Mouse (Mus musculus) kidney, postnatal 14 days (tissue): ENCODE measurements at regions not wholly inside any gene's neighbourhood (a gene's known extent, or its start where the extent isn't known, plus 50 kb on each side); places are given as distances from the start of the nearest gene placed in this dataset.

Source experiments
- DNase-seq: peaks from one replicate; pipeline ENCODE4 v3.0.0; 2022; ENCODE audit warnings: mixed read lengths

DNA sequence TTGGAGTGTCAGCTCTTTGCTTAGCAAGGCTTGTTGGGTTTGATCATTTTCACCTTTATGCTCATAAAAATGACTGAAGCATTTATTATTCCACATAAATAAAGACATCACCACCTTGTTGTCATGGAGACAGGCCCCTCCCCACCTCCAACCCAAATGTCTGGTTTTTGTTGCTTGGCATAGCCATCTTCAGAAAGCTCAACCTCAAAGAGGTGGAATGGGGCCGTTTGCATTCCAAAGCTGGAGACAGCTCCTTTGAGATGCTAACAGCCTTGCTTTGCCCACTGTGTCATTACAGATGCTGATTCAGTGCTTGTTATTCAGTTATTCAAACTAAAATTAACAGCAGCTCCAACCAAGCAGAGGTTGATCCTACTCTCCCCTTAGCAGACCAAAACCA lies 51.9 kb upstream of the Lgalsl start:
- DNase-seq, result no peak

DNA sequence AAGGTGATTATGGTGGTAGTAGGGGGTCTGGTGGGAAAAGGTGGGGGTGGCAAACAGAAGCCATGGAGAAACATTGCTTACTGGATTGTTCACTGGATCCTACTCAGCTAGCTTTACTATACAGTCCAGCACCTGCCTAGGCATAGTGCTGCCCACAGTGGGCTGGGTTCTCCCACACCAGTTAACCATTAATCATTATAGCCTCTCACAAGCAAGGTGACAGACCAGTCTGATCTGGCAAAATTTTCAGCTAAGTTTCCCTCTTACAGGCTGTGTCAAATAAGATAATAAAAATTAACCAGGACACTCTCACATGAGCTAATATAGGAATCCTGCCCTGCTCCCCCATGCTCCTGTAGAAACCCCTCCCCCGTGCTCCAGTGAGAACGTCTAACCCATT lies 53.1 kb upstream of the Lgalsl start:
- no peak for DNase-seq

DNA sequence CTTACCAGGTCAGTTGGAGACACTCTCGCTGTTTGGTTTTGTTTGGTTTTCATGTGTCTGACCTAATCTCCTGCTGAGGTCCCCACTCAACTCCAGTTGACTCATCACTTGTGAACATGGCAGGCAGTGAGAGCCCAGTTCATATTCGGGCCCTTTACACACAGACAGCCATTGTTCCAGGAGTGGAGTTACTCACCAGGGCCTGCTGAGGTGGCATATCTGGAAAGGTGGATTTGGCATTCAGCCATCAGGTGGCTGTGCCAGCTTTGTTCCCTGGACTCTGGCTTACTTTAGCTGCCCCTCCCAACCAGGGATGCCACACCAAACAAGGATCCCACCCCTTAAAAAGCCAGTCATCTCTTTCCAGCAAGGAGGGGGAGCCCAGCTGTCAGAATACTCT lies 56.2 kb upstream of the Lgalsl start:
- DNase-seq, result no peak

DNA sequence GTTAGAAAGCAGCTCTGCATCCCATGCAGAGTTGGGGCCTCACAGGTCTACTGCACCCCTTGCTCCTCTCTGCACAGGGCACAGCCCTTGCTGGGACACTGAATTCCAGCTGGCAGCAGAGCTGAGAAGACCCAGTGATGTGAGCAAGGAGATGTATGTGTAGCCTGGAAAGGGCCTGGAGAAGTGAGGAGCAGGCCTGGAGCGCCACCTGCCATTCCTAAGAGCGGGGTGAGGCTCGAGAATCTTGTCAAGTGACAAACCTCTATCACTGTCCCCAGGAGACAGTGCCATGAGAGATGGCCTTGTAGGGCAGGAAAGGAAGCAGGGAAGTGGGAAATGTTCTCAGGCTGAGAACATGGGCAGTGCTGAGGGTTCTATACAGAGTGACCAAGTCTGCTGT lies 59.6 kb upstream of the Lgalsl start:
- DNase-seq, result no peak

DNA sequence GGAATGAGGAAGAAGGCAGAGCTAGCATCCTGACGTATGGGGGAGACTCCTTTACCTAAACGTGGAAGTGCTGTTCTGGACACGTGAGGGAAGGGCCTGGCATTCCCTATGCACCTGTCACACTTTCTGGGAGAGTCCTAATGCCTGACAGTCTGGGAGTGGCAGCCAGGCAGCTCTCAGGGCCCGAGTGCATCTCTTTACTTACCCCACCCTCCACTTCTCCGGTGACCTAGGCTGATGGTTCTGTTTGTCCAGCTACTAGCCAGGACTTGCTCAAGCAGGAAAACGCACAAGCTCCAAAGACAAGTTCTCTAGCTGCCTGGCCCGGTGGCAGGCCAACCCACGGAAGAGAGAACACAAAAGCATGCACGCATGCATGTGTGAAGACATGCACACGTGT lies 60.9 kb upstream of the Lgalsl start:
- DNase-seq, result no peak

DNA sequence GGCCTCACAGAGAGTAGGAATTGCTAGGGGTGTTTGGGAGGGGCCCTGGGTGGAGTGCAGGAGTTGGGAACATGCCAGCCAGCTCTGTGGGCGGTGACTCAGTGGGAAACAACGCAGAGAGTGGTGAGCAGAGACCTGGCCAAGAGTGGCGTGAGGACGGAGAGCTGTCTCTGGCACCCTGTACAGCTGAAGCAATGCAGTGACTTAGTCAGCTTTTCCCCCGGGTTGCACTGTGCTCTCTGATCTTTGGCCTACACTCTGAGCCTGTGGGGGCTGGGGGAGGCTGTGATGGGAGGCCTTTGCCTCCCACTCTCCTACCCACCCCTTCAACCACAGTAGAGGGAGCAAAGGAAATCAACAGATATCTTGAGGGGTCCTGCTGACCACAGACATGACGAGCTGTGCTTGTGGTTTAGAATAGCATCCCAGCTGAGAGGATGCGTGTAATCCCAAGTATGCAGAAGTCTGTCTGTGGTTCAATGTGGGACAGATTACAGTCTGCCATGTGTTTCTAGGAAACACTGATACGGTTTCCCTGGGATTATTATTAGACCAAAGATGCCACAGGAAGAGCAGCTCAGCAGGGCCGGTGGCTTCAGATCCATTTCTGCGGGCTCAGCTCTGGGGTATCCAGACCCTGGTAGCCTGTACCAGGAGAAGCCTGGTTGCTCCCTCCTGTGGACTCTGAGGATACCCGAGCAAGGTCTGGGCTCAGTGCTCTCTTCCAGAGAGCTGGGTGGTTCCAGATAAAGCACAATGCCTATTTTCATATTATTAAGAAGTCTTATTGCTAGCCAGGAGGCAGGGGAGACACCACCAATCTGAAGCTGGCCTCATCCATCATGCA lies 65.6 kb upstream of the Lgalsl start:
- peak; percentile 57 for DNase-seq

DNA sequence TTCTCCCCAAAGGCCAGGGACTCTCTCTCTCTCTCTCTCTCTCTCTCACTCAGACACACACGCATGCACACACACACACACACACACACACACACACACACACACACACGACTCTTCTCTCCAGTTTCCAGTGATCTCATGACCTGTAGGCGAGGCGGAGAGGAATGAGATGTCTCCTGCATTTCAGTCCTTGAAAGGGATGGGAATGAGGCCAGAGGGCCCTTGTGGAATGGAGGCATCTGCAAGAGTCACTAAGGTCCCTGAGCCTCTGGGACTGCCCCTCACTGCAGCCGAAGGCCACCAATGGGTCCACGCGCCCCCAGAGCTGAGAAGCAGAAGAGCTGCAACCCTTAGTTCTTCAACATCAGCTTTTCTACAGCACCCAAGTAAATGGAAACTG lies 66.6 kb upstream of the Lgalsl start:
- no peak for DNase-seq

DNA sequence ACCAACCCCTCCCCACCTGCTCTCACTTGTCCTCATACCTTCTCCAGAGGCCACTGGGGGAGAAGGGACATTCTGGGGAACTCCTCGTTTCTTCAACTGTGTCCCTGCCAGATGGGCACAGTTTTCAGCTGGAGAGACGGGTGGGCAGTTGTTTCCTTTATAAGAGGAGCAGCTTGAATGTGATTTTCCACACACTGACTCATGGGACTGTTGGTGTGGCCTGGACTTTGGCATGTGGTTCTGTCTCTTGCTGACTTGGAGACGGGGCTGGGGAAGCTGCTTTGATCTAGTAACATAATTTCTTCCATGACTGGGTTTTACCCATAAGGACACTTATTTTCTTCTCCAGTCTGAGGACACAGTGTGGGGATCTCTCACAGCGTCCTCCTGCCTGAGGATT lies 67.7 kb upstream of the Lgalsl start:
- no peak for DNase-seq

DNA sequence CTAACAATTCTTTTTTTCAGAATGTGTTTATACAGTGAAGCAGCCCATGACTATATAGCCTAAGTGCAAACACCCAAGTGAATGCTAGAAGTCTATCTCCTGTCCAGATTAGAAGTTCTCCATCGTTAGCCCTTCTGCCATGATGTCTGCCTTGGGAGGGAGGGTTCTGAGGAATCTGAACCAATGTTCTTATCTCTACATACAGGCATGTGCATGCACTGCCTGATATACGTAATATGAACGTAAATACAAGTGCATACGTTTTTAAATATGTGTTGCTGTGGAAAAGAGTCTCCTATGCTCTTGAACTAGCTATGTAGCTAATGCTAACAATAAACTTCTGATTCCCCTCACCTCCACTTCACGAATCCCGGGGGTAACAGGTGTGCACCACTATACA lies 68.9 kb upstream of the Lgalsl start:
- no peak for DNase-seq

DNA sequence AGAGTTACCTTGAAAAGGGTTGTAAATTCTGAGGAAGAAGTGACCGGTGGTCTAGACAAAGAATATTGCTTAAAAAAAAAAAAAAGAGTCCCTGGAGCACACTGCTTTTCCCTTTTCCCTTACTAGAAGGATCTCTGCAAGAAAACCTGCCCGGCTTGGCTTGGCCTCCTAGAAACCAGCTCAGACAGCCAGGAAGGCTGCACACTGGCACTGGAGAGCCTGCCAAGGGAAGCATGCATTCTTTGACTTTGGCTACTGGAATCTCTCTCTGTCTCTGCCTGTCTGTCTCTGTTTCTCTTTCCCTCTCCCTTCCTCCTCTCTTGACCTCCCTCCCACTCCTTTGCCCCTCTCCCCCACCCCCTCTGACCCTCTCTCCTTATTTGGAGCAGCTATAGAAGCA lies 71.1 kb upstream of the Lgalsl start:
- DNase-seq, result no peak

DNA sequence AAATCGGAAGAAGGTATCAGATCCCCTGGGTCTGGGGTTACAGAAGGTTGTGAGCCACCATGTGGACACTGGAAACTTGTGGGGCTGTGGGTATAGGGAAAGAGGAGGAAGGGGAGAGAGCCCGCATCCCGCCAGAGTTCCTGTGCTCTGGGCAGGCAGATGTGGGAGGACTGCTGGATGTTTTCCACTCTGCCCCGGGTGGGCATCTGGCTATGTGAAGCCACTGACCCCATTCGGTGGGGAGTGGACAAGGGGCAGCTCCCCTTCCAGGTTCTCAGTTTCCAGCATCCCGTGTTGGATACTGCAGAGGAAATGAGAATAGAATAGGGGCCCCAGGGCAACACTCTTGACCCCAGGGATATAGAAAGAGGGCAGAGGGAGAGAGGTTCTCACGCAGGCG lies 72.1 kb upstream of the Lgalsl start:
- no peak for DNase-seq

DNA sequence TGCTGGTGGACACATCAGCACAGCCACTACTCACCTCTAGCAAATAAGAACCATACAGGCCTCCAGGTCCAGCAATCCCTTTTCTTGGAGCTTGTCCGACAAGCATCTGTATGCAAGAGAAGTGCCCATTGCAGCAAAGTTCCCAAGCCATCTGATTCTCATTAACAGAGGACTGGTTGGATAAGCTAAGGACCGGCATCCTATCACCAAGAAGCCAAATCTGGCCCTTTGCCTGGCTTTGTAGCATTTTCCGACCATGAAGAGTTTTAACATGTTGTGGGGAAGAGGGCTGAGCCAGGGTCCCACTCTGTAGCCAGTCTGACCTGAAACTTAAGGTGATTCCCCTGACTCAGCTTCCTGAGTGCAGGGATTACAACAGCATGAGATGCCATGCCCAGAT lies 77.1 kb upstream of the Lgalsl start:
- DNase-seq, result no peak

DNA sequence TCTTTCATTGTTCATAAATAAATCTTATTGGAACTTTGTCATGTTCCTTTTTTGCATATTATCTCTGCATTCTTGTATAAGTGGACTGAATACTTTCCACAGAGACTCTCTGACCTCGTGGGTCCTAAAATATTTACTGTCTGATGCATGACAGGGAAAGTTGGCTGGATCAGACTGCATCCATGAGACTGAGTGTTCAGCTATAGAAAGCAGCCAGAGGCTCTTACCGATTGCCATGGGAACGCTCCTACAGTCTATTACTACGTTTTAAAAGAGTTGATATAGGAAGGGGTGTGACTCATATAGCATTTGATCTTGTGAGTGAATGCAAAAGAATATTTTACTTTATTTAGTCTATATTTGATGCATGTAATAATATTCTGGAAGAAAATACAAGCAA lies 77.6 kb upstream of the Lgalsl start:
- no peak for DNase-seq

DNA sequence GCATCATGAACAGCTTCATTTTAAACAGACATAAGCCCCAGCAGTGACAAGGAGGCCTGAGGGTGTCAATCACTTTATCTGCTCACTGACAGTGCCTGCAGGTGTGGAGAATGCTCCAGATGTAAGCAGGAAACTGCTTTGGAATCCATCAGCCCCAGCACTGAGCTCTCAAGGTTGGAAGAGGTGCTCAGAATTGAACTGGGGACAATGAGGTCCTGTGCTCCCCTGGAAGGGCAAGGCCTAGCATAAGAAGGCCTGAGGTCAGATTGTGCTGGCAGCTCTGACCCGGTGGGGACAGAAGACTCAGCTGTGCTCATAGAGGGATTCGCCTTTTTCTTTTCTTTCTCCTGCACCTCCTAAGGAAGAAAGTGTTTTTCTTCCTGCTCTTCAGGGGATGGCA lies 82.2 kb upstream of the Lgalsl start:
- DNase-seq, result no peak

DNA sequence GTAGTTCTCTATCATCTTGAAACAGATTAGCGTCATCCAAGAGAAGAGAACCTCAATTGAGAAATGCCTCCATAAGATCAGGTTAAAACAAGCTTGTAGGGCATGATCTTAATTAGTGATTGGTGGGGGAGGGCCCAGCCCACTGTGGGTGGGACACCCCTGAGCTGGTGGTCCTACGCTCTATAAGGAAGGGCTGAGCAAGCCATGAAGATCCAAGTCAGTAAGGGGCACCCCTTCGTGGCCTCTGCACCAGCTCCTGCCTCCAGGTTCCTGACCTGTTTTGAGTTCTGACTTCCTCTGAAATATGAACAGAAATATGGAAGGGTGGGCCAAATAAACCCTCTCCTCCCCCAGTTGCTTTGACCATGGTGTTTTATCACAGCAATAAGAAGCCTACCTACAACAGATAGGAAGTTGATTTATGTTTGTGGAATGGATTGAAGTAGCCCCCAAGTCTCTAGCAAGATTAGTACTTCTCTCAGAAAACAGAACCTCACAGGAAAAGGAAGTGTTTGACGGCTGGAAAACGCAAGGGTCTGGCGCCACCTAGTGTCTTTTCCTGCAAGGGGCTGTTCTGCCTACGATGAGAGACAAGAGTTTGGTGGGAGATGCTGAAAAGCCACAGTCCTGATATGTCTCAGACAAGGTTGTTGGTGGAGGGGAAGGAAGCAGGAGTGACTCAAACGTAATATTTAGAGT lies 82.9 kb upstream of the Lgalsl start:
- DNase-seq, result peak; percentile 88

DNA sequence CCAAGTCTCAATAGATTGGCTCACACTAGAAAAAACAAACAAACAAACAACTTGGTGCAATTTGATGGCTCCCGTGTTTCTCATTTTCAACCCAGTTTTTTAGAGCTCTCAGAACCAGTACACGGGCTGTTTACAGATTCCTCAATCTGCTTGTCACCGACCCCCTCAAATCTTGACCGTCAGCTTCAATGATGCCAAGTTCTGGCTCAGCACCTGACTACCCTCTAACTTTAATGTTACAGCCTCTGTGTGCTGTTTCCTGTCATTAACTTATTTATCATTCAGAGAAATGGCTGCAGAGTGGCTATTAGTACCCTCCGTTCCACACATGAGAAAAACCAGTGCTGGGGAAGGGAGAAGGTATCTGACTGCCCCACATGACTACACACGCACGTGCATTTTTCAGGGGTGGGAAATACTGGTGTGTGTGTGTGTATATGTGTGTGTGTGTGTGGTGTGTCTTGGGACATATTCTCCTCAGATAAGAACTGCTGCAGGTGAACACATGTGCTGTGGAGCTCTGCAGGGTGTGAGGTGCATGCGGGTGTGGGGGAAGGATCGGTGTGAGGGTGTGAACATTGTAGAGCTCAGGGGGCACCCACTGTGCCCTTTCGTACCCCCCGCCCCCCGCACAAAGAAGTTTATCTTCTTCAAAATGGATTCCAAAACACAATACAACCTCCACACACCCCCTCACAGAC lies 83.6 kb upstream of the Lgalsl start:
- no peak for DNase-seq

DNA sequence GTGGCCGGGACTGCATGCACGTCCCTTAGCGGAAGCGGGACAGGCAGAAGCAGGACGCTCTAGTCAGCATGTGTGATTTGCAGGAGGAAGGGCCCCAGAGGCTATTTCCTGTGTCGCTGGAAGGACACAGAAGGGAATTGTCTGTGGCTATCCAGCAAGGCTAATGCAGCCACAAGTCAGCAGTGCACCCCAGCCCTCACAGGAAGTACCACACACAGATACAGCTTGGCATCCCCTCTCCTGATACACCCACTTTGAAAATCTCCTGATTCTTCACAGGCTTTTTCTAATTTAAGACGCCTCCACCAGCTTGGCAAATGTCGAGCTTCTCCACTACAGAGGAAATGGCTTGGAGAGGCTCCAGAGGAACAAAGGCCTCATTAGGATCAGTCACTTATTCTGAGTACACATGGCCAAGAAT lies 84.3 kb upstream of the Lgalsl start:
- peak; percentile 85 for DNase-seq

DNA sequence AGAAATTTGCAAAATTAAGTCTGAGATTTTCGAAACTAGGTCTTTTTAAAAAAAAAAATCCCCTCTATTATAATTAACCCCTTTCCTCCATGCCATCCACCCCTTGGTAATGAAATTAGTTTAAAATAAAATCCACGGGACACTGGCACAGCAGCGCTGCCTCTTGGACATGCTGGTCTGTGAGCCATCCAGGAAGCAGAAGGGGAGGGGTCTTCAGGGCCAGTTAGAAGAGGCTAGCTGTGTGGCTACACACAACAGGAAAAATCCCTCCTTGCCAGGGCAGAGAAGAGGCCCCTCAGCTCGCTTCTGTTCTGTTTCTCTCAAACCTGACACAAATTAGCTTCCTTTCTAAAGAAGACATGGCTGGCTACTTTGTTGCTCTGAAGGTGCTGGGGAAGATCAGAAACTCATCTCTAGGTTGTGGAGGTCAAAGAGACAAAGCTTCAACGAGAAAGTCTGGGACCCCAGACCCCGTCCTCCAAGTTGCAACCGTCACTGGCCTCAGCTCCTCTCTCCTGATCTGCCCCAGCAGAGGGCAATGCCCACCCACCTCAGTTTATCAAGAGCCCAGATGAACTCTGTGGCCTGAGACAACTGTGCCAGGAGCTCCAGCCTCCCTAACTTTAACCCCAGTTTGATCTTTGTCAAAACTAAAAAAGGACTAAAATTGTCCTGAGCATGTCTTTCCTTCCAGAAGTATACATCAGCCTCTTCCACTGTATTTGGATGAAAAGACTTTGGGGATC lies 85.0 kb upstream of the Lgalsl start:
- peak; percentile 26 for DNase-seq

DNA sequence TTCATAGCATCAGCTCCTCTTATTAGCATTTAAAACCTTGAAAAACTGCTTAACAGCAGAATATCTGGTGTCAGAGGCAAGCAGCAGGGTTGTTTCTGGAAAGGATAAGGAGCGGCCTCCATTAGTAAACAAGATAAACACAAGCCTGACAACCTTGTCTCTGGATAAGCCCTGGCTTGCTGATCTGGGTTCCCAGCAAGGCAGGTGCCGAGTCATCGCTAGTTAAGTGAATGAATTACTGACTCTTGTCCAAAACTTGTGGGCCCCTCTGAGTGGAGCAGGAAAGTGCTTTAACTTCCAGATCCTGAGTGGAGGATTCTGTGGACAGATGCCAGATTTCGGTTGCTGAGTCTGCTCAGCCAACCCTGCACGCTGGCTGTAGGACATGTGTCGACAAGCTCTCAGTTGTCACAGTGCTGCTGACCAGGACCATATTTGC lies 85.6 kb upstream of the Lgalsl start:
- peak; percentile 72 for DNase-seq

DNA sequence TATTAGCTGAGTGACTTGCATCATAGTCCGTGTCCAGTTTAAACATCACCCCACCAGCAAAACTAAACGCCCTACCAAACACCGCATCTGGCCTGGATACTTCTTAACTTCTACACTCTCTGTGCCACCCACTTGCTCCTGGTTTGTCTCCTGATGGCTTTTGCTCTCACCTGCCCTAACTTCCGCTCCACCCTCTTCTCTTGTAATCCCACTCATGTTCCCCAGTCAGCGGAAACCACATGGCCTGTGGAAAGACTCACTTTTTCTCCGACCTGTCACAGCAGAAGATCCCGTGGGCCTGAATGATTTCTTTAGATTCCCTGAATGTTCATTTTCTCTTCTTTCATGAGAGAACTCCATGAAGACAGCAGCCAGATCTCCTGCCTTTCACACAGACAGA lies 86.1 kb upstream of the Lgalsl start:
- no peak for DNase-seq

DNA sequence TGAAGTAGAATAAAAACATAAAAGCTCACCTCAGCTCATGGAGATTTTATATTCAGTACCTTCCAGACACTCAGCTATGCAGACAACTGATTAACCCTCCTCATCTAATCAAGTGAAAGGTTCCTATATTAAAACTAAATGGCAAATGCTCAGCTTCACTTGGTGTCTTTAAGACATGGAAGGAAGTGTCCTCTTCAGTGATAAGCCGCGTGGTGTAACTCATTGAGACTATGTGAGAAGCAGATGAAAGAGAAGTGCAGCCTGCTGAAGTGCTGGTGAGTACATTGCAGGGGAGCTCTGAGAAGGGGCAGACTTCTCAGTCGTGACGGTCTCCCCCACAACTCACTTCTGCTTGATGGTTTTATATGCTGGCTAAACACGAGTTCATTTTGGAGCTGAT lies 86.6 kb upstream of the Lgalsl start:
- DNase-seq, result no peak

DNA sequence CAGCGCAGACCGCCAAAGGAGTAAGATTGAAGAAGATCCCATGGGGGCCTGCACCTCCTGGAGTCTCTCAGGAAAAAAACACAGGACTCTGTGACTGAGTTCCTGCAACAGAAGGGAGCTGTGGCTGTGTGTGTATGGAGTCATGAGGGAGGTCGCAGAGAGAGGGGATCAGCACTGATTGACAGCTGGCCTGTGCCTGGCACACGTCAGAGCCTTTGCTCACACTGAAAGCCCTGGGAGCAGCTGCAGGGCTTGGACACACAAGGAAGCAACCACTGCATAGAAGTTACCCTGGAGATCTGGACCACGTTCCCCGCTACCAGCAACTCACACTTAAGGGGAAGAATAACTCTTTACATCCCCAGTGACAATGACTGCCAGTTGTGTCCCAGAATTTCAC lies 92.3 kb upstream of the Lgalsl start:
- DNase-seq, result no peak

DNA sequence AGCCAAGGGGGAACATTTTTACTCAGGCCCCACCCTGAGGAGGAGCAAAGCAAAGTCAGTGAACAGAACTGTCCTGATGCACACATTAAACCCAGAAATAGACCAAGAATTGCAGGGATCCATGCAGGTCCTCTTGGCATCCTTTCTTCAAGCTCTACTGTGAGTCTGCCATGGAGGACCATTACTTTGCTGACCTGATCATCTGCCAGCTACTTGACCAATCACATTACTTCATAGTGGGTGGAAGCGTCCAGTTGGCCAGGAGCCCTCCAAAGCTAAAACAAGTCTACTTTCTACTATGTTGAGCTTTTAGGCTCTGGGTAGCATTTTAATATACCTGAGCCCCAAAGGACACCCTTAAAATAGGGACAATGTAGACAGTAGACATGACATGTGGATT lies 98.6 kb upstream of the Lgalsl start:
- no peak for DNase-seq
